Mouse (Mus musculus): ENCODE data around the gene Ccdc163.

The Ccdc163 gene

GRCm38 (mm10) chr4:116703804-116704203 lies 4.5 kb upstream of the Ccdc163 start:
- in situ Hi-C loops (cut with MboI): no loop called here

GRCm38 (mm10) chr4:116707666-116708065 lies 643 bp upstream of the Ccdc163 start:
- in situ Hi-C loops (cut with MboI): no loop called here

GRCm38 (mm10) chr4:116708791-116709390 lies 582 bp downstream of the Ccdc163 start:
- in situ Hi-C loops (cut with MboI): no loop called here

GRCm38 (mm10) chr4:116710154-116710553 lies 1.8 kb downstream of the Ccdc163 start:
- in situ Hi-C loops (cut with MboI): no loop called here

- in situ Hi-C loops (cut with MboI): no loop called here
Measured at GRCm38 (mm10) chr4:116712536-116712935, 4.2 kb downstream of the Ccdc163 start.

- in situ Hi-C loops (cut with MboI): loop anchor here (5.0 kb wide), 1 partner anchor 63 kb away; no protein-coding TSS in a partner anchor
Measured at GRCm38 (mm10) chr4:116719396-116719795, 11.1 kb downstream of the Ccdc163 start.

- in situ Hi-C loops (cut with MboI): no loop called here
Measured at GRCm38 (mm10) chr4:116720343-116721097, 12.2 kb downstream of the Ccdc163 start, which contains the start of gene Tesk2. TSS of gene Tesk2 (plus strand) at chr4:116720948.

GRCm38 (mm10) chr4:116721098-116721628 lies 12.9 kb downstream of the Ccdc163 start:
- in situ Hi-C loops (cut with MboI): no loop called here

GRCm38 (mm10) chr4:116722230-116722629 lies 13.9 kb downstream of the Ccdc163 start:
- in situ Hi-C loops (cut with MboI): no loop called here

- in situ Hi-C loops (cut with MboI): no loop called here
Measured at GRCm38 (mm10) chr4:116725444-116725843, 17.1 kb downstream of the Ccdc163 start.

- in situ Hi-C loops (cut with MboI): no loop called here
Measured at GRCm38 (mm10) chr4:116727401-116727800, 19.1 kb downstream of the Ccdc163 start.

GRCm38 (mm10) chr4:116729532-116729931 lies 21.2 kb downstream of the Ccdc163 start:
- in situ Hi-C loops (cut with MboI): no loop called here

GRCm38 (mm10) chr4:116731077-116731476 lies 22.8 kb downstream of the Ccdc163 start:
- in situ Hi-C loops (cut with MboI): no loop called here

GRCm38 (mm10) chr4:116732355-116732754 lies 24.0 kb downstream of the Ccdc163 start:
- in situ Hi-C loops (cut with MboI): no loop called here

- in situ Hi-C loops (cut with MboI): no loop called here
Measured at GRCm38 (mm10) chr4:116734996-116735395, 26.7 kb downstream of the Ccdc163 start.

- in situ Hi-C loops (cut with MboI): no loop called here
Measured at GRCm38 (mm10) chr4:116738972-116739751, 30.9 kb downstream of the Ccdc163 start.

GRCm38 (mm10) chr4:116749750-116750149 lies 41.4 kb downstream of the Ccdc163 start:
- in situ Hi-C loops (cut with MboI): no loop called here

GRCm38 (mm10) chr4:116761914-116762313 lies 53.6 kb downstream of the Ccdc163 start:
- in situ Hi-C loops (cut with MboI): no loop called here

- in situ Hi-C loops (cut with MboI): no loop called here
Measured at GRCm38 (mm10) chr4:116764001-116764400, 55.7 kb downstream of the Ccdc163 start.

GRCm38 (mm10) chr4:116768510-116768909 lies 60.2 kb downstream of the Ccdc163 start:
- in situ Hi-C loops (cut with MboI): no loop called here

- in situ Hi-C loops (cut with MboI): no loop called here
Measured at GRCm38 (mm10) chr4:116769060-116769459, 60.8 kb downstream of the Ccdc163 start.

GRCm38 (mm10) chr4:116776391-116776790 lies 68.1 kb downstream of the Ccdc163 start:
- in situ Hi-C loops (cut with MboI): no loop called here
